Mouse (Mus musculus): ENCODE measurements around the gene Zfp119b. TPM values are rescaled to one million over a fixed set of nuclear protein-coding genes. Genes with fewer than 3 reads are reported as not detected.

Gene Zfp119b
- polyA plus RNA-seq, 1 experiment from 2014 or later, result 8.5 TPM

- H3K9ac ChIP-seq (ENCODE audit: low read length), result no peak overlapping the region
- no peaks in the 10 kb centered on the region for H3K9me3 ChIP-seq (ENCODE audit: control insufficient read depth, low read length)
- H3K4me2 ChIP-seq (ENCODE audit: low read depth, low read length, severe bottlenecking), result no peak overlapping the region
- ATAC-seq (replicated peaks; ENCODE audit: low FRiP score) (no peak), DNase-seq (ENCODE audit: low spot score) (no peak)
- H3K27ac ChIP-seq (ENCODE audit: low read depth, low read length), result no peak overlapping the region
- no peaks in the 10 kb centered on the region for H3K27me3 ChIP-seq (ENCODE audit: control insufficient read depth, insufficient read depth, low read length)
- peaks cover 10% of the 10 kb centered on the region for H3K4me1 ChIP-seq (replicated peaks; ENCODE audit: control insufficient read depth, insufficient read depth, low read length)
- no peak overlapping the region for H3K4me3 ChIP-seq (ENCODE audit: low read depth, low read length)
- no peaks in the 10 kb centered on the region; the same call in 1 of the 2 replicates for H3K36me3 ChIP-seq (ENCODE audit: control insufficient read depth, insufficient read depth, low read length)
These were observed 11.5 kb upstream of the Zfp119b start for GRCm38 (mm10) chr17:55960791-55961190.

- peaks cover 10% of the 10 kb centered on the region for H3K4me1 ChIP-seq (replicated peaks; ENCODE audit: control insufficient read depth, insufficient read depth, low read length)
- H3K36me3 ChIP-seq (ENCODE audit: control insufficient read depth, insufficient read depth, low read length), result no peaks in the 10 kb centered on the region; the same call in 1 of the 2 replicates
- ATAC-seq (replicated peaks; ENCODE audit: low FRiP score), result no peak
- peak; percentile 52 for DNase-seq (ENCODE audit: low spot score)
- H3K9me3 ChIP-seq (ENCODE audit: control insufficient read depth, low read length), result no peaks in the 10 kb centered on the region
- H3K4me2 ChIP-seq (ENCODE audit: low read depth, low read length, severe bottlenecking), result peak overlapping the region; percentile 66
- WGBS, result 75% methylated on average over 10 of the region's 10 CpGs
- H3K27ac ChIP-seq (ENCODE audit: low read depth, low read length), result no peak overlapping the region
- peak overlapping the region; percentile 56 for H3K4me3 ChIP-seq (ENCODE audit: low read depth, low read length)
- peak overlapping the region; percentile 37 for H3K9ac ChIP-seq (ENCODE audit: low read length)
- no peaks in the 10 kb centered on the region for H3K27me3 ChIP-seq (ENCODE audit: control insufficient read depth, insufficient read depth, low read length)
These were observed 10.8 kb upstream of the Zfp119b start for GRCm38 (mm10) chr17:55959946-55960740.

- under 1% methylated on average over 46 of the region's 46 CpGs for WGBS
- Histone ChIP-seq H3K4me2 (ENCODE audit: low read depth, low read length, severe bottlenecking) (peak within 1 kb of the TSS; percentile 66), H3K27me3 (ENCODE audit: control insufficient read depth, insufficient read depth, low read length) (no peaks in the 10 kb centered on the region), H3K4me1 (replicated peaks; ENCODE audit: control insufficient read depth, insufficient read depth, low read length) (peaks cover 10% of the 10 kb centered on the region), H3K4me3 (ENCODE audit: low read depth, low read length) (peak within 1 kb of the TSS; percentile 56), H3K9ac (ENCODE audit: low read length) (peak within 1 kb of the TSS; percentile 60), H3K27ac (ENCODE audit: low read depth, low read length) (peak within 1 kb of the TSS; percentile 92), H3K9me3 (ENCODE audit: control insufficient read depth, low read length) (no peaks in the 10 kb centered on the region), H3K36me3 (ENCODE audit: control insufficient read depth, insufficient read depth, low read length) (no peaks in the 10 kb centered on the region)
- ATAC-seq (replicated peaks; ENCODE audit: low FRiP score) (peak; percentile 90), DNase-seq (ENCODE audit: low spot score) (peak; percentile 94)
These were observed 9.8 kb upstream of the Zfp119b start, which contains the start of gene Yju2 for GRCm38 (mm10) chr17:55958918-55959728. Yju2 (plus strand) TSS chr17:55959099.

DNA sequence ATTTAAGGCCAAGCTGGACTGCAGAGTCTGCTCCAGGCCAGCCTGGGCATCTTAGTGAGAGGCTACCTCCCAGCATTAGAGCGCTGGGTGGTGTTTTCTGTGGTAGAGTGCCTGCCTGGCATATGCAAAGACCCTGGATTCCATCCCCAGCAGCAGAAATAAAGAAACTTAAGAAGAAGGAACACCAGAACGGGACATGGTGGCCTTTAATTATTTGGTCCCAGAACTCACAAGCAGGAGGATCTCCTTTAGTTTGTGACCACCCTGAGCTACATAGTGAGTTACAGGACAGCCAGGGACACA is 9.2 kb upstream of the Zfp119b start:
- Histone ChIP-seq H3K27me3 (ENCODE audit: control insufficient read depth, insufficient read depth, low read length) (no peaks in the 10 kb centered on the region), H3K4me3 (ENCODE audit: low read depth, low read length) (peak overlapping the region; percentile 56), H3K9ac (ENCODE audit: low read length) (peak overlapping the region; percentile 60), H3K4me2 (ENCODE audit: low read depth, low read length, severe bottlenecking) (peak overlapping the region; percentile 66), H3K9me3 (ENCODE audit: control insufficient read depth, low read length) (no peaks in the 10 kb centered on the region), H3K4me1 (replicated peaks; ENCODE audit: control insufficient read depth, insufficient read depth, low read length) (peaks cover 10% of the 10 kb centered on the region), H3K27ac (ENCODE audit: low read depth, low read length) (peak overlapping the region; percentile 92; the same call in 1 of the 2 replicates), H3K36me3 (ENCODE audit: control insufficient read depth, insufficient read depth, low read length) (no peaks in the 10 kb centered on the region)
- ATAC-seq (replicated peaks; ENCODE audit: low FRiP score) (no peak), DNase-seq (ENCODE audit: low spot score) (peak; percentile 51)
- WGBS, result 21% methylated on average over 2 of the region's 2 CpGs

- Histone ChIP-seq H3K27me3 (ENCODE audit: control insufficient read depth, insufficient read depth, low read length) (no peaks in the 10 kb centered on the region), H3K36me3 (ENCODE audit: control insufficient read depth, insufficient read depth, low read length) (no peaks in the 10 kb centered on the region), H3K9me3 (ENCODE audit: control insufficient read depth, low read length) (no peaks in the 10 kb centered on the region), H3K27ac (ENCODE audit: low read depth, low read length) (0 out of 2 replicates have a peak overlapping the region, but pooled peaks have one; percentile 92), H3K4me3 (ENCODE audit: low read depth, low read length) (peak overlapping the region; percentile 56), H3K9ac (ENCODE audit: low read length) (peak overlapping the region; percentile 60), H3K4me1 (replicated peaks; ENCODE audit: control insufficient read depth, insufficient read depth, low read length) (peaks cover 10% of the 10 kb centered on the region), H3K4me2 (ENCODE audit: low read depth, low read length, severe bottlenecking) (peak overlapping the region; percentile 66)
- ATAC-seq (replicated peaks; ENCODE audit: low FRiP score) (no peak), DNase-seq (ENCODE audit: low spot score) (peak; percentile 48)
- WGBS, result 80% methylated on average over 13 of the region's 13 CpGs
These were observed 8.7 kb upstream of the Zfp119b start for GRCm38 (mm10) chr17:55957726-55958583.

DNA sequence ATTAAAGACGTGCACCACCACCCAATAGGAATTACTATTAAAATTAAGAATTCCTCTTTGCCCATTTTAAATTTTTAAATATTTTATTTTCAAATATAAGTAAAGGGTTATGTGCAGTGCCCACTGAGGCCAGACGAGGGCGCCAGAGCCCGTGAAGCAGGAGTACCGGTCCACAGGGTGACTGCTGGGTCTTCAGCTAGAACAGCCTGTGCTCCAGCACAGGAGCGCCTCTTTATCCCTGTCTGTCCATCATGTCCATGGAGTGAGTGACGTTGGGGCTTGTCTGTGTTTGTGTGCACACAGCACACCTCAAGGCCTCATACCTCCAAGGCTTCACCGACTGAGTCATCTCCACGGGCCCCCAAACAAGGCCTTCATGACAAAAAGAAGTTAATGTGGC is 7.9 kb upstream of the Zfp119b start:
- ATAC-seq (replicated peaks; ENCODE audit: low FRiP score), result peak; percentile 34
- Histone ChIP-seq H3K27ac (ENCODE audit: low read depth, low read length) (no peak overlapping the region), H3K9ac (ENCODE audit: low read length) (no peak overlapping the region)

DNA sequence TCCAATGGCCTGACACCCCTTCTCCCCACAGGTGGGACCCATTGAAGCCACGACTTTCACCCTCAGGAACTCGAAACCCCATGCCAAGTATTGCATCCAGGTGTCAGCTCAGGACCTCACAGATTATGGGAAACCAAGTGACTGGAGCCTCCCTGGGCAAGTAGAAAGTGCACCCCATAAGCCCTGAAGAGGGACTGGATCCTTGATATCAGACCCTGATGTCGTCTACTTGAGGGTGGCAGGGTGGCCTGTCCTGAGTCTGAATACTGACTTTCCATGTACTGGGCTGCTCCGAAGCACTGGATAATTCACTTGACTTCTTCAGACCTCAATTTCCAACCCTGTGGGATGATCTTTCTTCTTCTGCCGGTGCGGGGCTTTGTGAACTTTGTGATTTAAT is 7.3 kb upstream of the Zfp119b start:
- ATAC-seq (replicated peaks; ENCODE audit: low FRiP score) (no peak), DNase-seq (ENCODE audit: low spot score) (peak; percentile 49)
- H3K9ac ChIP-seq (ENCODE audit: low read length), result peak overlapping the region; percentile 60
- no peak overlapping the region for H3K27ac ChIP-seq (ENCODE audit: low read depth, low read length)
- peak overlapping the region; percentile 88 for H3K4me2 ChIP-seq (ENCODE audit: low read depth, low read length, severe bottlenecking)
- no peaks in the 10 kb centered on the region for H3K36me3 ChIP-seq (ENCODE audit: control insufficient read depth, insufficient read depth, low read length)
- no peaks in the 10 kb centered on the region for H3K27me3 ChIP-seq (ENCODE audit: control insufficient read depth, insufficient read depth, low read length)
- peak overlapping the region; percentile 46 for H3K4me3 ChIP-seq (ENCODE audit: low read depth, low read length)
- H3K4me1 ChIP-seq (replicated peaks; ENCODE audit: control insufficient read depth, insufficient read depth, low read length), result peaks cover 10% of the 10 kb centered on the region
- H3K9me3 ChIP-seq (ENCODE audit: control insufficient read depth, low read length), result no peaks in the 10 kb centered on the region
- WGBS, result 38% methylated on average over 6 of the region's 6 CpGs

More for the DNA sequence above, 7.9 kb upstream of the Zfp119b start:
- H3K36me3 ChIP-seq (ENCODE audit: control insufficient read depth, insufficient read depth, low read length), result no peaks in the 10 kb centered on the region
- no peak overlapping the region for H3K4me3 ChIP-seq (ENCODE audit: low read depth, low read length)
- no peaks in the 10 kb centered on the region for H3K27me3 ChIP-seq (ENCODE audit: control insufficient read depth, insufficient read depth, low read length)
- no peak overlapping the region for H3K4me2 ChIP-seq (ENCODE audit: low read depth, low read length, severe bottlenecking)
- 11% methylated on average over 9 of the region's 9 CpGs for WGBS
- peaks cover 10% of the 10 kb centered on the region for H3K4me1 ChIP-seq (replicated peaks; ENCODE audit: control insufficient read depth, insufficient read depth, low read length)
- H3K9me3 ChIP-seq (ENCODE audit: control insufficient read depth, low read length), result no peaks in the 10 kb centered on the region
- peak; percentile 87 for DNase-seq (ENCODE audit: low spot score)

- Histone ChIP-seq H3K27me3 (ENCODE audit: control insufficient read depth, insufficient read depth, low read length) (no peaks in the 10 kb centered on the region), H3K4me3 (ENCODE audit: low read depth, low read length) (peak overlapping the region; percentile 46), H3K4me2 (ENCODE audit: low read depth, low read length, severe bottlenecking) (peak overlapping the region; percentile 88), H3K9ac (ENCODE audit: low read length) (peak overlapping the region; percentile 60), H3K9me3 (ENCODE audit: control insufficient read depth, low read length) (no peaks in the 10 kb centered on the region), H3K27ac (ENCODE audit: low read depth, low read length) (no peak overlapping the region), H3K4me1 (replicated peaks; ENCODE audit: control insufficient read depth, insufficient read depth, low read length) (peaks cover 10% of the 10 kb centered on the region), H3K36me3 (ENCODE audit: control insufficient read depth, insufficient read depth, low read length) (no peaks in the 10 kb centered on the region)
- under 1% methylated on average over 26 of the region's 26 CpGs for WGBS
- DNase-seq (ENCODE audit: low spot score) (peak; percentile 84), ATAC-seq (replicated peaks; ENCODE audit: low FRiP score) (peak; percentile 28)
These were observed 6.8 kb upstream of the Zfp119b start for GRCm38 (mm10) chr17:55956129-55956528.
